Mouse (Mus musculus) spleen, adult 2 months (tissue): ENCODE results near the gene Thsd7b.

Experiments used
- CTCF ChIP-seq: fragments of 200-500 bp; IDR thresholded peaks from 2 replicates; pipeline ENCODE4 v1.5.1; 2011; ENCODE audit warnings: mild to moderate bottlenecking, inconsistent platforms; ENCODE audit not compliant: insufficient read depth, insufficient read length, insufficient replicate concordance; ENCODE audit errors: extremely low read depth
- POLR2A ChIP-seq: fragments of 200-500 bp; IDR thresholded peaks from 2 replicates; pipeline ENCODE4 v1.6.1; 2011; ENCODE audit warnings: low read depth, low read length, inconsistent platforms

GRCm38 (mm10) chr1:129756548-129757240 is 483.6 kb downstream of the Thsd7b start:
- TF ChIP-seq CTCF, result no peak
- TF ChIP-seq POLR2A, result no peak
